Mouse (Mus musculus) megakaryocyte, adult 5-6 weeks (primary cell): ENCODE data around the gene Hist1h1d. TPM values are rescaled to one million over a fixed set of nuclear protein-coding genes. Genes with fewer than 3 reads are reported as not detected.
"Not testable (repeated sequence)": the region's sequence is repeated elsewhere in the genome, so short reads cannot be mapped to it uniquely, and the experiment has no call there.

Source experiments
- ATAC-seq: 2 replicates; pipeline ENCODE4 v1.8.0; 2016; ENCODE audit warnings: mild to moderate bottlenecking, inconsistent platforms; ENCODE audit not compliant: poor library complexity, severe bottlenecking
- total RNA-seq, 2 experiments: library from RNA; stranded (forward) in 1 of 2; stranded (reverse) in 1 of 2; fragments of 153-499, 151-499 nt in 1 of 2; fragments of 221-1000, 200-1000 nt in 1 of 2; gene quantifications; 2 replicates each; pipeline versions ENCODE4 v1.2.3 to v1.2.4; 2015 to 2017

Hist1h1d gene
- total RNA-seq, 2 experiments from 2014 or later = 17.0 to 184 TPM

GRCm38 (mm10) chr13:23585442-23586098 lies 32.5 kb downstream of the Hist1h1d start:
- peak; percentile 73 for ATAC-seq

GRCm38 (mm10) chr13:23586099-23586939 lies 33.3 kb downstream of the Hist1h1d start:
- no peak for ATAC-seq

GRCm38 (mm10) chr13:23586940-23587225 lies 33.8 kb downstream of the Hist1h1d start:
- no peak for ATAC-seq

- no peak for ATAC-seq
These were observed 38.1 kb downstream of the Hist1h1d start for GRCm38 (mm10) chr13:23591206-23591605.

- ATAC-seq = not testable (repeated sequence)
These were observed 38.8 kb downstream of the Hist1h1d start for GRCm38 (mm10) chr13:23591886-23592285.

GRCm38 (mm10) chr13:23592614-23593013 lies 39.6 kb downstream of the Hist1h1d start:
- no peak for ATAC-seq

- ATAC-seq = no peak
These were observed 40.1 kb downstream of the Hist1h1d start for GRCm38 (mm10) chr13:23593051-23593770.

- no peak for ATAC-seq
These were observed 42.1 kb downstream of the Hist1h1d start for GRCm38 (mm10) chr13:23595185-23595584.

GRCm38 (mm10) chr13:23595622-23596372 lies 42.7 kb downstream of the Hist1h1d start:
- ATAC-seq = no peak

GRCm38 (mm10) chr13:23597957-23598356 lies 44.9 kb downstream of the Hist1h1d start:
- ATAC-seq = peak; percentile 80

GRCm38 (mm10) chr13:23603182-23603699 lies 50.2 kb downstream of the Hist1h1d start:
- ATAC-seq = no peak

GRCm38 (mm10) chr13:23604452-23604851 lies 51.4 kb downstream of the Hist1h1d start:
- no peak for ATAC-seq

- no peak for ATAC-seq
These were observed 52.0 kb downstream of the Hist1h1d start for GRCm38 (mm10) chr13:23605052-23605451.

- peak; percentile 35; the same call in 1 of the 2 replicates for ATAC-seq
These were observed 56.1 kb downstream of the Hist1h1d start for GRCm38 (mm10) chr13:23609209-23609608.

GRCm38 (mm10) chr13:23609844-23610243 lies 56.8 kb downstream of the Hist1h1d start:
- ATAC-seq = no peak

Other genes starting within 250 kb of the Hist1h1d start
Only the 30 nearest of the 34 such genes appear.
- 18.8 and 20.3 TPM in 2 replicates for gene Zfp322a, start 184.1 kb upstream of the Hist1h1d start, total RNA-seq (2015)
- gene Zfp322a, start 184.1 kb upstream of the Hist1h1d start, total RNA-seq (2017) = 39.8 and 46.7 TPM in 2 replicates
- 5.1 and 5.2 TPM in 2 replicates for gene Abt1, start 129.4 kb upstream of the Hist1h1d start, total RNA-seq (2015)
- 6.8 and 11.2 TPM in 2 replicates for gene Abt1, start 129.4 kb upstream of the Hist1h1d start, total RNA-seq (2017)
- not detected in 2 replicates for gene Btn1a1, start 87.4 kb upstream of the Hist1h1d start, total RNA-seq (2015)
- not detected in 2 replicates for gene Btn1a1, start 87.4 kb upstream of the Hist1h1d start, total RNA-seq (2017)
- not detected in 2 replicates for gene Btn2a2, start 64.4 kb upstream of the Hist1h1d start, total RNA-seq (2015)
- not detected in 2 replicates for gene Btn2a2, start 64.4 kb upstream of the Hist1h1d start, total RNA-seq (2017)
- 61.7 and 63.9 TPM in 2 replicates for gene Hist1h4h, start 22.2 kb upstream of the Hist1h1d start, total RNA-seq (2015)
- gene Hist1h4h, start 22.2 kb upstream of the Hist1h1d start, total RNA-seq (2017) = 1,033 and 1,202 TPM in 2 replicates
- gene Hist1h2af, start 19.4 kb upstream of the Hist1h1d start, total RNA-seq (2015) = 61.9 and 91.1 TPM in 2 replicates
- gene Hist1h2af, start 19.4 kb upstream of the Hist1h1d start, total RNA-seq (2017) = 1,786 and 1,821 TPM in 2 replicates
- gene Hist1h3g, start 17.8 kb upstream of the Hist1h1d start, total RNA-seq (2015) = 225 and 241 TPM in 2 replicates
- 441 and 668 TPM in 2 replicates for gene Hist1h3g, start 17.8 kb upstream of the Hist1h1d start, total RNA-seq (2017)
- 32.3 and 36.5 TPM in 2 replicates for gene Hist1h2bh, start 9.9 kb upstream of the Hist1h1d start, total RNA-seq (2015)
- gene Hist1h2bh, start 9.9 kb upstream of the Hist1h1d start, total RNA-seq (2017) = 143 and 176 TPM in 2 replicates
- gene Hist1h3f, start 9.2 kb upstream of the Hist1h1d start, total RNA-seq (2015) = 43.8 and 48.7 TPM in 2 replicates
- gene Hist1h3f, start 9.2 kb upstream of the Hist1h1d start, total RNA-seq (2017) = 145 and 146 TPM in 2 replicates
- gene Hist1h4f, start 1.6 kb upstream of the Hist1h1d start, total RNA-seq (2015) = 110 and 116 TPM in 2 replicates
- 2,488 and 3,291 TPM in 2 replicates for gene Hist1h4f, start 1.6 kb upstream of the Hist1h1d start, total RNA-seq (2017)
- 101 and 161 TPM in 2 replicates for gene Hist1h3e, start 9.1 kb downstream of the Hist1h1d start, total RNA-seq (2015)
- 295 and 358 TPM in 2 replicates for gene Hist1h3e, start 9.1 kb downstream of the Hist1h1d start, total RNA-seq (2017)
- 8.8 and 9.0 TPM in 2 replicates for gene Hist1h2ae, start 18.0 kb downstream of the Hist1h1d start, total RNA-seq (2015)
- 272 and 274 TPM in 2 replicates for gene Hist1h2ae, start 18.0 kb downstream of the Hist1h1d start, total RNA-seq (2017)
- gene Hist1h2bg, start 18.1 kb downstream of the Hist1h1d start, total RNA-seq (2015) = 325 and 384 TPM in 2 replicates
- 1,715 and 1,721 TPM in 2 replicates for gene Hist1h2bg, start 18.1 kb downstream of the Hist1h1d start, total RNA-seq (2017)
- gene Hist1h2bf, start 20.9 kb downstream of the Hist1h1d start, total RNA-seq (2015) = 449 and 490 TPM in 2 replicates
- 736 and 744 TPM in 2 replicates for gene Hist1h2bf, start 20.9 kb downstream of the Hist1h1d start, total RNA-seq (2017)
- 3.2 and 3.6 TPM in 2 replicates for gene Hist1h2ad, start 21.1 kb downstream of the Hist1h1d start, total RNA-seq (2015)
- gene Hist1h2ad, start 21.1 kb downstream of the Hist1h1d start, total RNA-seq (2017) = 93.7 and 99.2 TPM in 2 replicates
- gene Hist1h3d, start 22.5 kb downstream of the Hist1h1d start, total RNA-seq (2015) = 150 and 159 TPM in 2 replicates
- gene Hist1h3d, start 22.5 kb downstream of the Hist1h1d start, total RNA-seq (2017) = 86.3 and 96.3 TPM in 2 replicates
- 655 and 672 TPM in 2 replicates for gene Hist1h4d, start 28.3 kb downstream of the Hist1h1d start, total RNA-seq (2015)
- 1,182 and 1,443 TPM in 2 replicates for gene Hist1h4d, start 28.3 kb downstream of the Hist1h1d start, total RNA-seq (2017)
- 15.1 and 16.4 TPM in 2 replicates for gene Hist1h2be, start 67.9 kb downstream of the Hist1h1d start, total RNA-seq (2015)
- 110 and 115 TPM in 2 replicates for gene Hist1h2be, start 67.9 kb downstream of the Hist1h1d start, total RNA-seq (2017)
- gene Hist1h1e, start 69.3 kb downstream of the Hist1h1d start, total RNA-seq (2015) = 408 and 475 TPM in 2 replicates
- gene Hist1h1e, start 69.3 kb downstream of the Hist1h1d start, total RNA-seq (2017) = 457 and 467 TPM in 2 replicates
- gene Hist1h2ac, start 130.7 kb downstream of the Hist1h1d start, total RNA-seq (2015) = 10.3 and 12.0 TPM in 2 replicates
- gene Hist1h2ac, start 130.7 kb downstream of the Hist1h1d start, total RNA-seq (2017) = 67.7 and 81.2 TPM in 2 replicates
- 40.3 and 42.6 TPM in 2 replicates for gene Hist1h2bc, start 130.9 kb downstream of the Hist1h1d start, total RNA-seq (2015)
- gene Hist1h2bc, start 130.9 kb downstream of the Hist1h1d start, total RNA-seq (2017) = 253 and 263 TPM in 2 replicates
- gene Hist1h1t, start 142.6 kb downstream of the Hist1h1d start, total RNA-seq (2015) = 0.94 TPM in 1 of 2 replicates, not detected in the other
- gene Hist1h1t, start 142.6 kb downstream of the Hist1h1d start, total RNA-seq (2017) = 2.7 and 5.3 TPM in 2 replicates
- 60.8 and 62.1 TPM in 2 replicates for gene Hist1h4c, start 145.2 kb downstream of the Hist1h1d start, total RNA-seq (2015)
- 282 and 359 TPM in 2 replicates for gene Hist1h4c, start 145.2 kb downstream of the Hist1h1d start, total RNA-seq (2017)
- 12.3 and 17.1 TPM in 2 replicates for gene Hfe, start 157.6 kb downstream of the Hist1h1d start, total RNA-seq (2015)
- gene Hfe, start 157.6 kb downstream of the Hist1h1d start, total RNA-seq (2017) = 7.6 and 8.5 TPM in 2 replicates
- gene Hist1h1c, start 185.5 kb downstream of the Hist1h1d start, total RNA-seq (2015) = 179 and 186 TPM in 2 replicates
- 1,288 and 1,327 TPM in 2 replicates for gene Hist1h1c, start 185.5 kb downstream of the Hist1h1d start, total RNA-seq (2017)
- gene Hist1h3c, start 192.3 kb downstream of the Hist1h1d start, total RNA-seq (2015) = 115 and 119 TPM in 2 replicates
- gene Hist1h3c, start 192.3 kb downstream of the Hist1h1d start, total RNA-seq (2017) = 508 and 593 TPM in 2 replicates
- 264 and 296 TPM in 2 replicates for gene Hist1h2bb, start 193.5 kb downstream of the Hist1h1d start, total RNA-seq (2015)
- gene Hist1h2bb, start 193.5 kb downstream of the Hist1h1d start, total RNA-seq (2017) = 5,681 and 7,839 TPM in 2 replicates
- 64.3 and 114 TPM in 2 replicates for gene Hist1h2ab, start 197.9 kb downstream of the Hist1h1d start, total RNA-seq (2015)
- gene Hist1h2ab, start 197.9 kb downstream of the Hist1h1d start, total RNA-seq (2017) = 3,821 and 4,666 TPM in 2 replicates
- 495 and 572 TPM in 2 replicates for gene Hist1h3b, start 199.0 kb downstream of the Hist1h1d start, total RNA-seq (2015)
- gene Hist1h3b, start 199.0 kb downstream of the Hist1h1d start, total RNA-seq (2017) = 546 and 613 TPM in 2 replicates
- gene Hist1h4b, start 203.8 kb downstream of the Hist1h1d start, total RNA-seq (2015) = 64.8 and 95.3 TPM in 2 replicates
- 562 and 732 TPM in 2 replicates for gene Hist1h4b, start 203.8 kb downstream of the Hist1h1d start, total RNA-seq (2017)